Mouse (Mus musculus) heart, embryonic 14.5 days (tissue): ENCODE measurements around the gene Lca5. TPM values are rescaled to one million over a fixed set of nuclear protein-coding genes. Genes with fewer than 3 reads are reported as not detected.

Experiments
- ATAC-seq: fragments of 200-750 bp; cut with Nextera tagmentation; 2 replicates; pipeline ENCODE4 v1.8.0; 2017; ENCODE audit warnings: low read depth, moderate TSS enrichment; ENCODE audit not compliant: insufficient number of reproducible peaks, insufficient read depth, low FRiP score
- H3K27ac ChIP-seq, 2 experiments: fragments of 200-500 bp in 1 of 2; fragments of 300-500 bp in 1 of 2; sonication (generic) in 1 of 2; replicated peaks in 1 of 2; 2 replicates each; pipeline ENCODE4 v1.5.1; 2012 to 2014; ENCODE audit warnings: low read depth in 2 of 2, low read length in 2 of 2, control low read depth in 1 of 2, mild to moderate bottlenecking in 1 of 2, mixed read lengths in 1 of 2; ENCODE audit not compliant: control insufficient read depth in 1 of 2, insufficient read depth in 1 of 2
- H3K27me3 ChIP-seq: fragments of 300-500 bp; sonication (generic); 2 replicates; pipeline ENCODE4 v1.6.1; 2014; ENCODE audit warnings: mild to moderate bottlenecking, low read length, control low read depth; ENCODE audit not compliant: control insufficient read depth, insufficient read depth
- H3K36me3 ChIP-seq: fragments of 300-500 bp; sonication (generic); 2 replicates; pipeline ENCODE4 v1.6.1; 2014; ENCODE audit warnings: mild to moderate bottlenecking, control low read depth, low read length, mixed read lengths; ENCODE audit not compliant: control insufficient read depth, insufficient read depth
- H3K4me1 ChIP-seq, 2 experiments: fragments of 200-500 bp in 1 of 2; fragments of 300-500 bp in 1 of 2; sonication (generic) in 1 of 2; 2 replicates each; pipeline ENCODE4 v1.6.1; 2012 to 2014; ENCODE audit warnings: low read length in 2 of 2, control low read depth in 1 of 2, mixed read lengths in 1 of 2; ENCODE audit not compliant: control insufficient read depth in 2 of 2, insufficient read depth in 2 of 2
- H3K4me2 ChIP-seq: fragments of 300-500 bp; sonication (generic); 2 replicates; pipeline ENCODE4 v1.6.1; 2014; ENCODE audit warnings: mild to moderate bottlenecking, low read length
- H3K4me3 ChIP-seq, 2 experiments: fragments of 200-500 bp in 1 of 2; fragments of 300-500 bp in 1 of 2; sonication (generic) in 1 of 2; 2 replicates each; pipeline ENCODE4 v1.5.1; 2012 to 2014; ENCODE audit warnings: low read length in 2 of 2, mild to moderate bottlenecking in 2 of 2, control low read depth in 1 of 2, low read depth in 1 of 2, moderate library complexity in 1 of 2; ENCODE audit not compliant: control insufficient read depth in 1 of 2, insufficient read depth in 1 of 2
- H3K9ac ChIP-seq: fragments of 300-500 bp; sonication (generic); 2 replicates; pipeline ENCODE4 v1.6.1; 2014; ENCODE audit warnings: mild to moderate bottlenecking, low read length
- H3K9me3 ChIP-seq: fragments of 300-500 bp; sonication (generic); 2 replicates; pipeline ENCODE4 v1.6.1; 2016; ENCODE audit warnings: low read length, control low read depth; ENCODE audit not compliant: control insufficient read depth
- WGBS: fragments of 180-500 bp; shearing (Covaris S2); extraction: QIAGEN DNeasy Blood & Tissue Kit; methylation state at CpG from one replicate; pipeline ENCODE4 v1.1.7; 2014; 5-methylcytosine and 5-hydroxymethylcytosine counted together
- polyA plus RNA-seq: library from polyadenylated mRNA; unstranded; fragments of >200 nt; fragmentation: Nextera tagmentation; extraction: Ambion mirVana; gene quantifications from 2 replicates; pipeline ENCODE4 v1.2.1, GENCODE M21; 2014

The Lca5 gene
- polyA plus RNA-seq, 1 experiment from 2014 or later: 14.6 TPM

DNA sequence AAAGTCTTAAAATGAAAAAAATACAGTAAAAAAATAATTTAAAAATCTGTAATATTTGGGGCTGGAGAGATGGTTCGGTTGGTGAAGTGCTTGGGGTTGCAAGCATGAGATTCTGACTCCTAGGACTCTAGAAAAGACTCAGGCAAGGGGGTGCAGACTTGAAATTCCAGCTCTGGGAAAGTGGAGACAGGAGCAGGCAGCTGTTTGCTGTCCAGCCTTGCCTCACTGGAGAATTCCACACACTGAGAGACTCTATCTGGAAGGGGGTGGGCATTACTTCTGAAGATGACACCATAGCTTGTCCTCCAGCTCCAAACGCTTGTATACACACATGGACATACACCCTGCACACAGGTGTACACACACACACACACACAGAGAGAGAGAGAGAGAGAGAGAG, 63.8 kb downstream of the Lca5 start:
- Histone ChIP-seq H3K4me3 (no peak overlapping the region), H3K9me3 (no peaks in the 10 kb centered on the region), H3K4me1 (no peaks in the 10 kb centered on the region; a peak in 1 of 4 replicates), H3K36me3 (no peaks in the 10 kb centered on the region), H3K27me3 (no peaks in the 10 kb centered on the region), H3K27ac (no peak overlapping the region), H3K4me2 (no peak overlapping the region), H3K9ac (no peak overlapping the region)
- no peak for ATAC-seq
- 57% methylated on average over 2 of the region's 2 CpGs for WGBS

DNA sequence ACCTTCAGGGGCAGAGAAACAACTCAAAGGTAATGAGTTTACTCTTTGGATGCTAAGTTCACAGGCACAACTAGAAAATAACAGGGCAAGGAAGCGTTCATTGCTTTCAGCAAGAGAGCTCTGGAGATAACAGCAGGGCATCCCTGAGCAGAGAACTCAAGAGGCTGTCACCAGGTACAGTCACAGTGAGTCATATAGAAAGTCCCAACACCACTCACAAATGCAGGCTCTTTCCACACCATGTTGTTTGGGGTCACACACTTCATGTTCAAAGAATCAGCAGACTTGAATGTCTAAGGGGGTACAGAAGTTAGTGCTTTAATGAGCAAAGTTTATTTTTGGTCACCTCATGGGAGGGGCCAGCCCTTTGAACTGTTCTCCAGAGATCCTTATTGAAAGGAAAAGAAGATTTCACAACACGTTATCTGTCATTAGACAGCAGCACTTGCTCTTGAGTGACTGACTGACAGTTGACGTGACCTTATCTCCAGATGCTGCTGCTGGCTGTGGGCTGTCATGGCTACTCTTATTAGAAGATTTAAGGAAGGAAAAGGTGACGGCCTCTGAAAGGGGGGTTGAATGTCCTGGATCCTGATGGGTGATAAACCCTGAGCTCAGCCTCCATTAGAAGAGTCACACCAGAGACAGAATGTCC, 65.3 kb downstream of the Lca5 start:
- Histone ChIP-seq H3K36me3 (no peaks in the 10 kb centered on the region), H3K4me3 (no peak overlapping the region), H3K27me3 (no peaks in the 10 kb centered on the region), H3K4me2 (no peak overlapping the region), H3K27ac (no peak overlapping the region), H3K9me3 (no peaks in the 10 kb centered on the region), H3K9ac (no peak overlapping the region), H3K4me1 (no peaks in the 10 kb centered on the region; a peak in 1 of 4 replicates)
- WGBS: 21% methylated on average over 4 of the region's 4 CpGs
- ATAC-seq: no peak

DNA sequence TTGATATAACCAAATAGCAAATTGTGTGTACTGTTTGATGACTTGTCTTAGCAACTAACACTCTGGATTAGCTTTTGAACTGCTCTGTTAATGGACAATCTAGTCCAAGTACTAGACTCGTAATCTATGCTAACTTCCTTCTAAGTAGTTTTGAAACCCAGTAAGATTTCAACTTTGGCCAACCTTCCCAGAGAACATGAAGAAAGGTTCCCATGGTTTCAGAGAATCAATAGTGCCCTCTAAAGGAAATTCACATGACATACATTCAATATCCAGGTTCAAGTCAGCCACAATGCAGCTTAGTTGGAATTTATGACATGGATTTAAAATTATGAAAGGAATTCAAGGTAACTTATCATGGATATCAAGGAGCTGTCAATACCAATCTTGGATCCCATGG, 70.0 kb downstream of the Lca5 start:
- Histone ChIP-seq H3K27ac (no peak overlapping the region), H3K9me3 (no peaks in the 10 kb centered on the region), H3K4me3 (no peak overlapping the region), H3K4me2 (no peak overlapping the region), H3K4me1 (no peaks in the 10 kb centered on the region; a peak in 1 of 4 replicates), H3K36me3 (no peaks in the 10 kb centered on the region), H3K9ac (no peak overlapping the region), H3K27me3 (no peaks in the 10 kb centered on the region)
- WGBS: 49% methylated on average over 1 of the region's 1 CpGs
- ATAC-seq: no peak

DNA sequence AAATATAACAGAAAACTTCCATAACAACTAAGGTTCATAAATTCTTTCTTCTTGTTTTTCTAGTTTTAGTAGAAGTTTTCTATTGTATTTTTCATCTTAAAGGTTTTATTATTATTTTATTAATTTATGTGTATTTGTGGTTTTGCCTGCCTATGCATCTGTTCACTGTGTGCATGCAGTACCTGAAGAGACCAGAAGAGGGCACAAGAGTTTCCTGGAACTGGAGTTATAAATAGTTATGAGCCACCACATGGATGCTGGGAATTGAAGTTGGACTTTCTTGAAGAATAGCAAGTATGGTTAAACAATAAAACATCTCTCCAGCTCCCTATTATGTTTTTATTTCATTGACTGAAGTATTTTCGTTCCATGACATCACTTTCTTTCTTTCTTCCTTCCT, 72.7 kb downstream of the Lca5 start:
- Histone ChIP-seq H3K27ac (no peak overlapping the region), H3K9ac (no peak overlapping the region), H3K4me1 (no peaks in the 10 kb centered on the region), H3K4me2 (no peak overlapping the region), H3K4me3 (no peak overlapping the region), H3K36me3 (no peaks in the 10 kb centered on the region), H3K9me3 (no peaks in the 10 kb centered on the region), H3K27me3 (no peaks in the 10 kb centered on the region)
- no peak for ATAC-seq
- WGBS: 78% methylated on average over 1 of the region's 1 CpGs

DNA sequence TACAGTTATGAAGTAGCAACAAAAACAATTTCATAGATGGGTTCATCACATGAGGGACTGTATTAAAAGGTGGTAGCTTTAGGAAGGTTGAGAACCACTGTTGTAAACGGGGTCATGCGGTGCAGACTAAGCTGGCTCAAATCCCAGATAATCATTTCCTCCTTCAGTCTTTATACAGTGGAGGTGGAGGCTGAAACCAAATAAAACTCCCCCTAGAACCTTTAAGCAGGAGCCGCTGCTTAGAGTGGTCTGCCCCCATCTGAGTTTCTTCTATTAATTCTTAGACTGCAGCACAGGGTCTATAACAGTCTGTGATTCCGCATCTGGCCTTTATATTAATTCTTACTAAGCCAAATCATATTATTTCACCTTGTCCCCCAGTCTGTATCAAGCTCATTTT, 85.1 kb downstream of the Lca5 start:
- no peaks in the 10 kb centered on the region for H3K9me3 ChIP-seq
- H3K4me2 ChIP-seq: no peak overlapping the region
- H3K27me3 ChIP-seq: no peaks in the 10 kb centered on the region
- H3K27ac ChIP-seq: no peak overlapping the region
- H3K4me3 ChIP-seq: no peak overlapping the region
- no peaks in the 10 kb centered on the region for H3K36me3 ChIP-seq
- peaks cover 6 to 11% of the 10 kb centered on the region in 2 experiments; a peak in 3 of 4 replicates for H3K4me1 ChIP-seq
- H3K9ac ChIP-seq: no peak overlapping the region
- 63% methylated on average over 4 of the region's 4 CpGs for whole genome bisulfite sequencing
- ATAC-seq: no peak

DNA sequence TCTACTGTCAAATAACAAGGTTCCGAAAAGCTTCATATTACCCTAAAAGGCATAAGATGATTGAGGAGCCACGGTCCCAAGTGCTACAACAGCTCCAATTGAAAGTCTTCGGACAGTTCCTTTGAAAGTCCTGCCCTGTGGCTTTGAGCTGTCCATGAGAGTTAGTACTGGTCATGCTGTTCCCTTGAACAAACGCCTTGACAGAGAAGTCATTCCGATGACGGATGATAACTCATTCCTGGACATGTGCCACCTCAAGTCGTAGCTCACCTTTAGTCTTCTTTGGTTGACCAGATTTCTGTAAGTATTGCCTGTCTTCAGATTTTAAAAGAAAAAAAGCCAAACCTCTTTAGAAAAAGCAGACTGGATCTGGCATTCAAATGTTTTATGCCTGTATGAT, 87.6 kb downstream of the Lca5 start:
- ATAC-seq: no peak
- no peak overlapping the region for H3K27ac ChIP-seq
- H3K4me3 ChIP-seq: no peak overlapping the region
- H3K4me1 ChIP-seq: peaks cover 11 to 12% of the 10 kb centered on the region in 2 experiments; a peak in 3 of 4 replicates
- H3K36me3 ChIP-seq: no peaks in the 10 kb centered on the region
- H3K9ac ChIP-seq: no peak overlapping the region
- no peak overlapping the region for H3K4me2 ChIP-seq
- WGBS: 69% methylated on average over 7 of the region's 7 CpGs
- no peaks in the 10 kb centered on the region for H3K9me3 ChIP-seq
- no peaks in the 10 kb centered on the region for H3K27me3 ChIP-seq

DNA sequence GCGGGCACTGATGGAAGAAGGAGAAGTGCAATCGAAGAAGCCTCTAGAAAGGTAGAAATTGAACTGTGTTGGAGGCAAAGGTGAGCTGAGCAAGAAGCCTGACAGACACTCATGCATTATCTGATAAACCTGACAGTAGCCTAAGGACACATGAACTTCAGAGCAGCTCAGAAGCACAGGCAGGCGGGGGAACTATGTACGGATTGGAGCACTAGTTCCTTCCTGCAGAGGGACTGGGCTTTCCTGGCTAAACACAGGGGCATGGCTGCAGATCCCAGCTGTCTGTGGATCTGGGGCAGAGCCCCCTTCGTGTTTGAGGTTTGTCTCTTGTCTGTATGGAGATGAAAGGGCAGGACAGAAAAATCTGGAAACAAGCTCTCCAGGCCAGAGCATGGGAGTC, 89.8 kb downstream of the Lca5 start:
- H3K9ac ChIP-seq: no peak overlapping the region
- no peaks in the 10 kb centered on the region for H3K9me3 ChIP-seq
- WGBS: 56% methylated on average over 5 of the region's 5 CpGs
- H3K27me3 ChIP-seq: no peaks in the 10 kb centered on the region
- no peaks in the 10 kb centered on the region for H3K36me3 ChIP-seq
- ATAC-seq: no peak
- peaks cover 11 to 12% of the 10 kb centered on the region in 2 experiments; a peak in 3 of 4 replicates for H3K4me1 ChIP-seq
- H3K4me2 ChIP-seq: no peak overlapping the region
- no peak overlapping the region for H3K4me3 ChIP-seq
- H3K27ac ChIP-seq: peak overlapping the region in 1 of 2 experiments; percentile 32; a peak in 1 of 4 replicates

DNA sequence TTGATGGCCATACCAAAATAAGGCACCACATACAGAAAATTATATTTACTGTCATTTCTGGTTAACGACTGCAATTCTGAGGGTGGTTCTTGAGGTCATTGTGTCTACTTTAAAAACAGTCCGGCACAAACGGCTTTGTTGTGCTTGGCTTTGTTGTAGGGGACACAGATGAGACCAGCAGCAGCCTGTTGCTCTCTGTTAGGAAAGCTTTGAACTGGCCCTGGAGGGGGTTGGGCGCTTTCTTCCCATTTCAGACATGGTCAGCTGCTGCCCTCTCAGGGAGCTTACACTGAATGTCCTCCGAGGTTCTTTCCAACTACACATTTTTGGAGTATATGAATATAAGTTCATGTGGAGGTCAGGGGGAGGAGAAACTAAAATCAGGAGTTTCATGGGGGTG, 90.3 kb downstream of the Lca5 start:
- no peak; the same call in 1 of the 2 replicates for ATAC-seq
- no peak overlapping the region for H3K27ac ChIP-seq

More for the DNA sequence above, 90.3 kb downstream of the Lca5 start:
- H3K9ac ChIP-seq: no peak overlapping the region
- no peaks in the 10 kb centered on the region for H3K9me3 ChIP-seq
- H3K4me3 ChIP-seq: no peak overlapping the region
- H3K36me3 ChIP-seq: no peaks in the 10 kb centered on the region
- 15% methylated on average over 5 of the region's 5 CpGs for WGBS
- no peak overlapping the region for H3K4me2 ChIP-seq
- H3K4me1 ChIP-seq: peaks cover 11 to 12% of the 10 kb centered on the region in 2 experiments; a peak in 3 of 4 replicates
- no peaks in the 10 kb centered on the region for H3K27me3 ChIP-seq
